ENCODE assay signal across 12 mouse cellular contexts in the genomic region with DNA sequence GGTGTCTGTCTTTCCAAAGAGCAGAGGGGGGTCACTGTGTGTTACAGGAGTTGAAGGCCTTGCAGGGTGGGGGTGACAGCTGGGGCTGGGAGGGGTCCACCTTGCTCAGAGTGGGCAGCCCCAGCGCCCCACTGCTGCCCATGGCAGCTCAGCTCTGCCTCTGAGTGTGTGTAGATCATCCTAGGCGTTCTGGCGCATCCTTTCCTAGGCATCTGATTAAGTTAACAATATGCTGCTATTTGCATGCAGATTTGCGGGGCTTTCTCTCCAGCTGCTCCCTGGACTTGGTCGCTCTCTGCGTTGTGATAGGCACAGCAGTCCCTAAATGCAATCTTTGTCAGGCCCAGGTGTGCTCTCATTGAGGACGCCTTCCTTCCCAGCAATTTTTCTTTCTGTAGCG.
A peak's percentile ranks its signal among the peaks of the same experiment; 100 is the strongest.
DNase-seq lines count a peak whose midpoint lies in the region; ATAC-seq lines count a peak whose summit lies in the region.
"Had no signal": no experiment of that assay in that cellular context is flagged by ENCODE, and none has a peak within 500 bp of the region (broad histone marks: within the 10 kb centered on the region; RNA-seq: fewer than 3 reads in every experiment).

No protein-coding gene starts in this region.

- peaks cover 36% of the 10 kb centered on the region for H3K27me3 ChIP-seq in hindbrain, embryonic 10.5 days (ENCODE audit: insufficient read depth, poor library complexity, severe bottlenecking)
- no peaks in the 10 kb centered on the region for H3K27me3 ChIP-seq in midbrain, embryonic 15.5 days (replicated peaks)

- no peak overlapping the region for H3K27ac ChIP-seq in hindbrain, embryonic 10.5 days
- H3K27ac ChIP-seq in midbrain, embryonic 15.5 days: peak overlapping the region; percentile 72
- H3K27ac ChIP-seq: heart, adult 2 months had no signal

- DNase-seq in embryo, embryonic 10 days (ENCODE audit: low spot score): peak; percentile 11
- no peak for DNase-seq in embryo, embryonic 9.5 days (ENCODE audit: extremely low spot score)
- peak; percentile 69 for DNase-seq in ZHBTc4 (ENCODE audit: low read depth, low spot score)
- peak; percentile 25 for DNase-seq in hindbrain, embryonic 10.5 days (ENCODE audit: low spot score)
- DNase-seq in B cell, adult 2 months: no peak
- DNase-seq in thymus, postnatal 10 days (ENCODE audit: low spot score in 2 of 2): no peak
- no peak for DNase-seq in layer of hippocampus, adult 11-12 months (ENCODE audit: low spot score)
- DNase-seq: heart, adult 2 months; kidney, adult 2 months; lung, embryonic 14.5 days; thymus, postnatal 14 days had no signal

- H3K4me1 ChIP-seq in hindbrain, embryonic 10.5 days (replicated peaks): peaks cover 39% of the 10 kb centered on the region
- peaks cover 32% of the 10 kb centered on the region for H3K4me1 ChIP-seq in midbrain, embryonic 15.5 days

- no peak for ATAC-seq in midbrain, embryonic 15.5 days (replicated peaks)

- H3K4me2 ChIP-seq in midbrain, embryonic 15.5 days: peak overlapping the region; percentile 17; the same call in 1 of the 2 replicates

- H3K36me3 ChIP-seq in hindbrain, embryonic 10.5 days: no peaks in the 10 kb centered on the region
- H3K36me3 ChIP-seq in midbrain, embryonic 15.5 days (replicated peaks): no peaks in the 10 kb centered on the region

- H3K4me3 ChIP-seq in hindbrain, embryonic 10.5 days: no peak overlapping the region
- H3K4me3 ChIP-seq in midbrain, embryonic 15.5 days: no peak overlapping the region
- H3K4me3 ChIP-seq: heart, adult 2 months had no signal

- H3K9ac ChIP-seq in midbrain, embryonic 15.5 days: no peak overlapping the region
- H3K9ac ChIP-seq: lung, embryonic 14.5 days had no signal

- 19% methylated on average over 8 of the region's 8 CpGs for WGBS in hindbrain, embryonic 10.5 days
- WGBS in midbrain, embryonic 15.5 days: 24% methylated on average over 8 of the region's 8 CpGs

- no peaks in the 10 kb centered on the region for H3K9me3 ChIP-seq in hindbrain, embryonic 10.5 days
- no peaks in the 10 kb centered on the region for H3K9me3 ChIP-seq in midbrain, embryonic 15.5 days

Comparison
In these comparisons a context has a peak if more than half of its experiments do, and no peak if none do; other contexts are left out.
1. DNase-seq: peak in embryo, embryonic 10 days (single experiment), ZHBTc4 (single experiment) and hindbrain, embryonic 10.5 days (single experiment); none in embryo, embryonic 9.5 days (single experiment), B cell, adult 2 months (0 of 2), thymus, postnatal 10 days (0 of 2) and layer of hippocampus, adult 11-12 months (single experiment).